Mouse (Mus musculus): ENCODE results near the gene Tm7sf2. TPM values are rescaled to one million over a fixed set of nuclear protein-coding genes. Genes with fewer than 3 reads are reported as not detected.

The Tm7sf2 gene
- polyA plus RNA-seq, 1 experiment from 2014 or later = 51.6 TPM

Small RNAs within 50 kb of the gene (microRNA-seq; reads per million reads assigned to microRNA genes)
- gene Mir6988 = 1.4 reads per million

Other genes with a start within 250 kb of the Tm7sf2 start
- 17.5 and 19.3 TPM in 2 replicates for gene Frmd8, start 193.1 kb downstream of the Tm7sf2 start, polyA plus RNA-seq (2015; fragmentation: Nextera tagmentation; extraction: Ambion mirVana)
- gene Slc25a45, start 190.6 kb downstream of the Tm7sf2 start, polyA plus RNA-seq (2015; fragmentation: Nextera tagmentation; extraction: Ambion mirVana) = 2.6 and 2.8 TPM in 2 replicates
- 15.2 and 15.9 TPM in 2 replicates for gene Tigd3, start 174.2 kb downstream of the Tm7sf2 start, polyA plus RNA-seq (2015; fragmentation: Nextera tagmentation; extraction: Ambion mirVana)
- gene Dpf2, start 155.4 kb downstream of the Tm7sf2 start, polyA plus RNA-seq (2015; fragmentation: Nextera tagmentation; extraction: Ambion mirVana) = 128 and 137 TPM in 2 replicates
- 11.5 and 12.4 TPM in 2 replicates for gene Cdc42ep2, start 143.6 kb downstream of the Tm7sf2 start, polyA plus RNA-seq (2015; fragmentation: Nextera tagmentation; extraction: Ambion mirVana)
- 22.6 and 24.2 TPM in 2 replicates for gene Pola2, start 104.2 kb downstream of the Tm7sf2 start, polyA plus RNA-seq (2015; fragmentation: Nextera tagmentation; extraction: Ambion mirVana)
- gene Slc22a20, start 82.2 kb downstream of the Tm7sf2 start, polyA plus RNA-seq (2015; fragmentation: Nextera tagmentation; extraction: Ambion mirVana) = not detected in 2 replicates
- gene Capn1, start 52.5 kb downstream of the Tm7sf2 start, polyA plus RNA-seq (2015; fragmentation: Nextera tagmentation; extraction: Ambion mirVana) = 3.3 and 4.7 TPM in 2 replicates
- gene Syvn1, start 21.8 kb downstream of the Tm7sf2 start, polyA plus RNA-seq (2015; fragmentation: Nextera tagmentation; extraction: Ambion mirVana) = 30.6 and 33.0 TPM in 2 replicates
- 64.6 and 68.9 TPM in 2 replicates for gene Mrpl49, start 10.6 kb downstream of the Tm7sf2 start, polyA plus RNA-seq (2015; fragmentation: Nextera tagmentation; extraction: Ambion mirVana)
- gene Fau, start 10.5 kb downstream of the Tm7sf2 start, polyA plus RNA-seq (2015; fragmentation: Nextera tagmentation; extraction: Ambion mirVana) = 648 and 656 TPM in 2 replicates
- 30.7 and 34.7 TPM in 2 replicates for gene Znhit2, start 7.2 kb downstream of the Tm7sf2 start, polyA plus RNA-seq (2015; fragmentation: Nextera tagmentation; extraction: Ambion mirVana)
- 81.8 and 85.5 TPM in 2 replicates for gene Vps51, start 8.9 kb upstream of the Tm7sf2 start, polyA plus RNA-seq (2015; fragmentation: Nextera tagmentation; extraction: Ambion mirVana)
- not detected in 2 replicates for gene Tmem262, start 11.7 kb upstream of the Tm7sf2 start, polyA plus RNA-seq (2015; fragmentation: Nextera tagmentation; extraction: Ambion mirVana)
- 1.1 and 2.3 TPM in 2 replicates for gene Gm28374, start 13.9 kb upstream of the Tm7sf2 start, polyA plus RNA-seq (2015; fragmentation: Nextera tagmentation; extraction: Ambion mirVana)
- 79.2 and 82.5 TPM in 2 replicates for gene Zfpl1, start 16.6 kb upstream of the Tm7sf2 start, polyA plus RNA-seq (2015; fragmentation: Nextera tagmentation; extraction: Ambion mirVana)
- gene Cdca5, start 16.6 kb upstream of the Tm7sf2 start, polyA plus RNA-seq (2015; fragmentation: Nextera tagmentation; extraction: Ambion mirVana) = 8.2 and 9.2 TPM in 2 replicates
- gene AC131692.1, start 26.0 kb upstream of the Tm7sf2 start, polyA plus RNA-seq (2015; fragmentation: Nextera tagmentation; extraction: Ambion mirVana) = not detected in 2 replicates
- gene Naaladl1, start 37.4 kb upstream of the Tm7sf2 start, polyA plus RNA-seq (2015; fragmentation: Nextera tagmentation; extraction: Ambion mirVana) = 0.27 and 0.30 TPM in 2 replicates
- gene Sac3d1, start 50.3 kb upstream of the Tm7sf2 start, polyA plus RNA-seq (2015; fragmentation: Nextera tagmentation; extraction: Ambion mirVana) = 43.0 and 43.6 TPM in 2 replicates
- 55.7 and 58.3 TPM in 2 replicates for gene Snx15, start 59.9 kb upstream of the Tm7sf2 start, polyA plus RNA-seq (2015; fragmentation: Nextera tagmentation; extraction: Ambion mirVana)
- gene Batf2, start 72.6 kb upstream of the Tm7sf2 start, polyA plus RNA-seq (2015; fragmentation: Nextera tagmentation; extraction: Ambion mirVana) = not detected in 2 replicates
- 128 and 133 TPM in 2 replicates for gene Arl2, start 73.2 kb upstream of the Tm7sf2 start, polyA plus RNA-seq (2015; fragmentation: Nextera tagmentation; extraction: Ambion mirVana)
- not detected in 2 replicates for gene Majin, start 116.0 kb upstream of the Tm7sf2 start, polyA plus RNA-seq (2015; fragmentation: Nextera tagmentation; extraction: Ambion mirVana)
- 0.27 TPM in 1 of 2 replicates, not detected in the other for gene Gpha2, start 158.0 kb upstream of the Tm7sf2 start, polyA plus RNA-seq (2015; fragmentation: Nextera tagmentation; extraction: Ambion mirVana)
- gene Ppp2r5b, start 167.5 kb upstream of the Tm7sf2 start, polyA plus RNA-seq (2015; fragmentation: Nextera tagmentation; extraction: Ambion mirVana) = 93.8 and 98.3 TPM in 2 replicates
- 11.6 and 11.7 TPM in 2 replicates for gene Atg2a, start 173.3 kb upstream of the Tm7sf2 start, polyA plus RNA-seq (2015; fragmentation: Nextera tagmentation; extraction: Ambion mirVana)
- 86.8 and 96.4 TPM in 2 replicates for gene Ehd1, start 208.4 kb upstream of the Tm7sf2 start, polyA plus RNA-seq (2015; fragmentation: Nextera tagmentation; extraction: Ambion mirVana)
- 0.42 and 0.48 TPM in 2 replicates for gene Cdc42bpg, start 238.1 kb upstream of the Tm7sf2 start, polyA plus RNA-seq (2015; fragmentation: Nextera tagmentation; extraction: Ambion mirVana)